Mouse (Mus musculus) megakaryocyte, embryonic 14.5 days (primary cell): ENCODE results near the gene Rara.

Experiments used
- FLI1 ChIP-seq: IDR thresholded peaks from 2 replicates; pipeline ENCODE4 v1.6.1; 2012; ENCODE audit warnings: low read length, inconsistent platforms, mixed read lengths
- GATA1 ChIP-seq: IDR thresholded peaks from 3 replicates; pipeline ENCODE4 v1.6.1; 2012; ENCODE audit warnings: mixed read lengths, low read length, inconsistent platforms, borderline replicate concordance

GRCm38 (mm10) chr11:98965416-98966077 is 37.9 kb downstream of the Rara start:
- TF ChIP-seq GATA1 (no peak), FLI1 (no peak)
